Mouse (Mus musculus): ENCODE data around the gene Tmem25.
A peak's percentile ranks its signal among the peaks of the same experiment; 100 is the strongest.
"Not testable (repeated sequence)": the region's sequence is repeated elsewhere in the genome, so short reads cannot be mapped to it uniquely, and the experiment has no call there.

Tmem25 gene

DNA sequence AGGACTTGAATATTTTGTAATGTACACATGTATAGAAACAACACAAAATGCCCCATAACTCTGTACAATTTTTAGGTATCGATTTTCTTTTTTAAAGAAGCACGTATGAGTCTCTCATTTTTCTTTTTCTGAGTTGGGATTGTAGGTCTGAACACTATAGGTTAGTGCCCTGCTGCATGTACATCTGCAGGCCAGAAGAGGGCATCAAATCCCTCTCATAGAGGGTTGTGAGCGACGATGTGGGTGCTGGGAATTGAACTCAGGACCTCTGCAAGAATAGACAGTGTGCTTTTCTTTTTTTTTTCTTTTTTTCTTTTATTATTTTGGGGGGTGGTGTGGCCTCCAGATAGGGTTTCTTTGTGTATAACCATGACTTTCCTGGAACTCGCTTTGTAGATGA is 27.7 kb downstream of the Tmem25 start:
- no peak for DNase-seq

DNA sequence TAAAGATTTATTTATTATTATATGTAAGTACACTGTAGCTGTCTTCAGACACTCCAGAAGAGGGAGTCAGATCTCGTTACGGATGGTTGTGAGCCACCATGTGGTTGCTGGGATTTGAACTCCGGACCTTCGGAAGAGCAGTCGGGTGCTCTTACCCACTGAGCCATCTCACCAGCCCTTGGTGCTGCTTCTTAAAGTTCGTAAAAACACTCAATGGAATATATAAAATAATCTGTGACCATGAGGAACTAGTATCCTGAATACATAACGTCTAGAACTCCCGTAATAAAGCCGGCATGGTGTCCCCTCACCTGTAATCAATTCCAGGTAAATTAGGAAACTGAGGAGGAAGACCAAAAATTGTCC is 31.1 kb downstream of the Tmem25 start:
- DNase-seq = not testable (repeated sequence)

DNA sequence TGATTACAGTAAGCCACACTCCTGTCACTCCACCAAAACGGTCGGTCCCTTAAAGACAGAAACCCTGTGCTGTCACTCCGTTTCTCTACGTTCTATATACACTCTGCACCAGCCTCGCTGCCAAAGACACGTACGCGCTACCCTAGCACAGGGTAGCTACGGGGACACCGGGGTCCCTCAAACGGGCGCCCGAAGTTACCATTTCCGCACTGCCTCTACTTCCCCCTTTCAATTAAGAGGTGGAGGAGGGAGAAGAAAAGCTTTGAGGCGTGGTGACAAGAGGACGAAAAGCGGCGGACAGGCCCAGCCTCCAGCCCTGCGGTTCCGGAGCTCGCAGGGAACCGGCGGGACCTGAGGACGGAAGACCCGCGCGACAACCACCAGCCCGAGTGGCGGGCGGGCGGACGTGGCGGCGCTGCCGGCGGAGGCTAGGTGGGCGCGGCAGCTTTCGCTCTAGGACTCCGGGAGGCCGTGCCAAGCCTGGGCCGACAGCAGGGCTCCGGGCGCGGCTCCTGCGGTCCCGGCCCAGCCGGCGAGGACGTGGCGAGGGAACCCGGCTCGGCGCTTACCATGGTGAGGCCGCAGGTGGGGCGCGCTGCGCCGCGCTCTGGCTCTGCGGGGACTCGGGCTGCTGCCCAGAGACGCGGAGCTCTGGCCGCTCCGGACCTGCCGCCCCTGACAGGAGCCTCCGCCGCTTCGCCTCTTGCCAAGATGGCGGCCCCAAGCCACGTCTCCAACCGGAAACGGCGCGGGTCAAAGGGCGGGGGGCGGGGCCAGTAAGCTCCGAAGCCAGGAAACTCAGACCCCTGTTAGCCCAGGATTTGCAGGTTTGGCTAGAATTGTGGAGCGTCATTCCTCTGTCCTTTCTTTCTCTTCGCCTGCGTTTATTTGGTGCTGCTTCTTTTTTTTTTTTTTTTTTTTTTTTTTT is 31.7 kb downstream of the Tmem25 start, which contains the start of the genes Arcn1 and Ift46:
Gene Arcn1, minus strand, starts transcription at position 745 of the 928 bp plus-strand sequence.
Gene Ift46, plus strand, starts transcription at position 808 of the 928 bp plus-strand sequence.
- DNase-seq = peak; percentile 92

DNA sequence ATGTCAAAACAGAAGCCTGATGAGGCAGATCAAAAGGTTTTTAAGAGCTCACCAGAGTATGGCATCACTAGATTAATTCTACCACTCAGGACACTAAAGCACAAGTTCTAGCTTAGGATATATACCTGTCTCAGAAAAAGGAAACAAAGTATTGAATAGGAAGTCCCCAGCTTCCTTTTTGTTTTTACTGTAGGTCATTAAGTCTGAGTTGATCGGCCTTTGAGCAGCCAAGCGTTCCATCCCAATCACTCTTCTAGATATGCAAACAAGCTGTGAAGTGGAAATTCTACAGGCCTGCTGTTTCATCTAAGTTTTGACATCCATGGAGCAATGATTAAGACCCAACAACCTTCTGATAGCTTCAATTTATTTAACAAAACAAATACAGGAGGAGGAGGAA is 38.2 kb downstream of the Tmem25 start:
- DNase-seq = no peak

- DNase-seq = no peak
Measured at GRCm38 (mm10) chr9:44748473-44748872, 50.6 kb downstream of the Tmem25 start.

DNA sequence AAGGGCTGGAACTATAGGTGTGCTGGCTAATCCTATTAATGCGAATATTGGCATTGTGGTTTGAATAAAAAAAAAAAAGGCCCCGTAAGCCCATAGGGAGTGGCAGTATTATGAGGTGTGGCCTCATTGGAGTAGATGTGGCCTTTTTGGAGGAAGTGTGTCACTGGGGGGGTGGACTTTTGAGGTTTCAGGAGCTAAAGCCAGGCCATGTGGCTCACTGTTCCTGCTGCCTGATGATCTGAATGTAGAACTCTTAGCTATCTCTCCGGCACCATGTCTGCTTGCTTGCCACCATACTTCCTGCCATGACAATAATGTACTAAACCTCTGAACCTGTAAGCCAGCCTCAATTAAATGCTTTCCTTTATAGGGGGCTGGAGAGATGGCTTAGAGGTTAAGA is 51.8 kb downstream of the Tmem25 start:
- DNase-seq = no peak

GRCm38 (mm10) chr9:44746666-44747065 is 52.4 kb downstream of the Tmem25 start:
- no peak for DNase-seq

GRCm38 (mm10) chr9:44745371-44745770 is 53.7 kb downstream of the Tmem25 start:
- DNase-seq = no peak

Measured in kidney, postnatal 10 days (tissue).